Mouse (Mus musculus) Patski (cell line): ENCODE measurements around the gene Spindoc. TPM values are rescaled to one million over a fixed set of nuclear protein-coding genes. Genes with fewer than 3 reads are reported as not detected.

ENCODE experiments used
- ATAC-seq: fragments of 100-300 bp; one replicate; pipeline ENCODE4 v1.8.0; 2021
- CTCF ChIA-PET: fragments of 350-600 bp; sonication (Branson Sonifier 250); formaldehyde crosslinking; loops from one replicate; lab custom pipeline; 2022; ENCODE audit warnings: inconsistent platforms; lab: Charles Lee
- POLR2A ChIA-PET: fragments of 350-600 bp; sonication (Branson Sonifier 250); formaldehyde crosslinking; loops from one replicate; lab custom pipeline; 2022; ENCODE audit warnings: antibody characterized with exemption, inconsistent platforms; lab: Charles Lee
- DNase-seq: peaks from one replicate; pipeline ENCODE4 v3.0.0-alpha.2; 2011; ENCODE audit warnings: low read depth, low spot score
- H3K27me3 ChIP-seq: fragments of 371-371 bp; one replicate; pipeline ENCODE4 v1.5.1; 2021
- CTCF ChIP-seq: fragments of 100-300 bp; IDR thresholded peaks from one replicate; pipeline ENCODE4 v1.5.1; 2021
- in situ Hi-C: fragments of 300-500 bp; cut with MboI; formaldehyde crosslinking; loops from 3 replicates; pipeline ENCODE4 v1.11.1; 2018; ENCODE audit warnings: low pct_unique_long_range_greater_than_20kb, mixed read lengths
- polyA plus RNA-seq: library from polyadenylated mRNA; unstranded; gene quantifications from one replicate; pipeline ENCODE4 v1.2.3, GENCODE M21; 2021

The Spindoc gene
- polyA plus RNA-seq, 1 experiment from 2014 or later, result 32.7 TPM

GRCm38 (mm10) chr19:7420841-7421601, 38.2 kb upstream of the Spindoc start:
- in situ Hi-C loops, result loop anchor here (5.0 kb wide), 1 partner anchor 159 kb away; no protein-coding TSS in a partner anchor
- no peaks in the 10 kb centered on the region for H3K27me3 ChIP-seq
- no peak for TF ChIP-seq CTCF
- POLR2A ChIA-PET, result no interaction called here
- no peak for ATAC-seq
- CTCF ChIA-PET, result no interaction called here
- no peak for DNase-seq

GRCm38 (mm10) chr19:7420108-7420507, 37.3 kb upstream of the Spindoc start:
- in situ Hi-C loops, result loop anchor here (5.0 kb wide), 1 partner anchor 158 kb away; no protein-coding TSS in a partner anchor
- ChIA-PET POLR2A (no interaction called here), CTCF (interaction anchor here (0.9 kb wide), 1 partner anchor 16 kb away, joined by 3 read pairs; no protein-coding TSS in a partner anchor)
- no peaks in the 10 kb centered on the region for H3K27me3 ChIP-seq
- no peak for ATAC-seq
- TF ChIP-seq CTCF, result no peak
- DNase-seq, result no peak

GRCm38 (mm10) chr19:7419134-7419533, 36.3 kb upstream of the Spindoc start:
- no peak for ATAC-seq
- CTCF ChIA-PET, result interaction anchor here (1.0 to 1.1 kb wide), 2 partner anchors 56 to 113 kb away, joined by 3 read pairs; no protein-coding TSS in a partner anchor
- DNase-seq, result no peak
- TF ChIP-seq CTCF, result no peak
- in situ Hi-C loops, result loop anchor here (5.0 kb wide), 1 partner anchor 362 kb away; the partner anchor contains the start of gene Macrod1
- POLR2A ChIA-PET, result interaction anchor here (0.6 to 1.1 kb wide), 2 partner anchors 15 to 17 kb away, joined by 5 to 6 read pairs; no protein-coding TSS in a partner anchor
- H3K27me3 ChIP-seq, result peaks cover 2% of the 10 kb centered on the region

- in situ Hi-C loops, result loop anchor here (5.0 kb wide), 1 partner anchor 361 kb away; the partner anchor contains the start of gene Macrod1
- no peak for TF ChIP-seq CTCF
- peaks cover 9% of the 10 kb centered on the region for H3K27me3 ChIP-seq
- ChIA-PET CTCF (interaction anchor here (0.7 to 1.5 kb wide), 8 partner anchors 15 to 155 kb away, joined by 3 to 4 read pairs (median 4); no protein-coding TSS in a partner anchor), POLR2A (interaction anchor here (0.7 to 2.0 kb wide), 6 partner anchors 9 to 178 kb away, joined by 4 to 6 read pairs (median 5); partner anchors contain the start of gene Rtn3)
- DNase-seq (no peak), ATAC-seq (peak; percentile 70)
These were observed 35.4 kb upstream of the Spindoc start for GRCm38 (mm10) chr19:7417911-7418849.

GRCm38 (mm10) chr19:7416834-7417735, 34.3 kb upstream of the Spindoc start, which contains the start of gene 2700081O15Rik:
Gene 2700081O15Rik, plus strand, starts transcription at chr19:7417625.
- POLR2A ChIA-PET, result interaction anchor here (0.7 to 2.0 kb wide), 7 partner anchors 9 to 182 kb away, joined by 3 to 5 read pairs (median 4); partner anchors contain the start of gene Rtn3
- DNase-seq, result no peak
- TF ChIP-seq CTCF, result no peak

GRCm38 (mm10) chr19:7415916-7416833, 33.4 kb upstream of the Spindoc start:
- ChIA-PET CTCF (interaction anchor here (0.9 to 1.3 kb wide), 3 partner anchors 19 to 181 kb away, joined by 3 read pairs; no protein-coding TSS in a partner anchor), POLR2A (interaction anchor here (1.0 to 1.4 kb wide), 2 partner anchors 10 to 181 kb away, joined by 3 read pairs; no protein-coding TSS in a partner anchor)
- DNase-seq, result no peak
- ATAC-seq, result no peak
- H3K27me3 ChIP-seq, result peaks cover 9% of the 10 kb centered on the region
- no peak for TF ChIP-seq CTCF
- in situ Hi-C loops, result loop anchor here (5.0 kb wide), 1 partner anchor 359 kb away; the partner anchor contains the start of gene Macrod1

More at GRCm38 (mm10) chr19:7416834-7417735, 34.3 kb upstream of the Spindoc start, which contains the start of gene 2700081O15Rik:
- ATAC-seq, result peak; percentile 57
- peaks cover 9% of the 10 kb centered on the region for H3K27me3 ChIP-seq
- in situ Hi-C loops, result loop anchor here (5.0 kb wide), 1 partner anchor 360 kb away; the partner anchor contains the start of gene Macrod1
- CTCF ChIA-PET, result interaction anchor here (0.7 to 1.5 kb wide), 7 partner anchors 17 to 181 kb away, joined by 3 to 4 read pairs (median 3); no protein-coding TSS in a partner anchor

GRCm38 (mm10) chr19:7412361-7412760, 29.6 kb upstream of the Spindoc start:
- DNase-seq, result no peak
- POLR2A ChIA-PET, result interaction anchor here (1.0 kb wide), 1 partner anchor 177 kb away, joined by 3 read pairs; no protein-coding TSS in a partner anchor
- no peak for ATAC-seq
- no peak for TF ChIP-seq CTCF
- CTCF ChIA-PET, result interaction anchor here (1.5 kb wide), 1 partner anchor 148 kb away, joined by 4 read pairs; no protein-coding TSS in a partner anchor
- in situ Hi-C loops, result no loop called here
- peaks cover 12% of the 10 kb centered on the region for H3K27me3 ChIP-seq
